Mouse (Mus musculus): ENCODE results near the gene Spef1.

DNA sequence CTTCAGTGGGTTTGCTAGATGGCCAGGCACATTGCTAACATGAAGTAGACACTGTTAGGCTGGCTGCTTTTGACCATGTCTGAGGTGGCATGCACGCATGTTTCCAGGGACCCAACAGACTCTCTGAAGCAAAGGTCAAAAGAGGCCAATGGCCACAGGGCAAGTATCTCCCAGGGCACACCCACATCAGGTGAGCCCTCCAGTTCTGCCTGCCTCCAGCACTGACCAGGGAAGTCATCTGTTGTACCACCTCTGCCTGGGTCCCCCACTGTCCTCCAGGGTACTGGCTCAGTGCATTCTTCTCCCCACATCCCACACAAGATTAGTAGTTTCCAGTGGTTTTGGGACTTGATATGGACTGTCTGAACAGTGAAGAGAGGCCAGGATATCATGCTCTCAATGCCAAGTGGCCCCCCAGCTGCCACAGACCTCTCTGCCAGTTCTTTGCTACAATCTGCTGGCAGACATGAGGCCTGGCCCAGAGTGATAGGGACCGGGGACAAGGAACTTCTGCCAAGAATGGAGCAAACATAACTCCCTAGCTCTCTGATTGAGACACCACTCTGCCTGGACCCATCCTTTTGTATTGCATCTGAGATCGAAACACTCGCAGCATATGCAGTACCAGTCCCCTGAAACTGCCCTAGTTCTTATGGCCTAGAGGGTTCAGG is 22.2 kb upstream of the Spef1 start:
- TF ChIP-seq GATA1 (IDR thresholded peaks at IDR 0.05; ENCODE audit: borderline replicate concordance, low read length) (no peak), FLI1 (IDR thresholded peaks at IDR 0.05; ENCODE audit: low read length) (no peak)
